Mouse (Mus musculus) intestine, postnatal 0 days (tissue): Measurements from ENCODE around the gene Armc8. TPM values are rescaled to one million over a fixed set of nuclear protein-coding genes. Genes with fewer than 3 reads are reported as not detected.

Source experiments
- ATAC-seq: fragments of 200-750 bp; cut with Nextera tagmentation; 2 replicates; pipeline ENCODE4 v1.8.0; 2017; ENCODE audit warnings: mild to moderate bottlenecking, moderate TSS enrichment, moderate library complexity
- H3K27ac ChIP-seq: fragments of 300-500 bp; sonication (generic); 2 replicates; pipeline ENCODE4 v1.5.1; 2014; ENCODE audit warnings: mild to moderate bottlenecking, low read depth, low read length, moderate library complexity
- H3K27me3 ChIP-seq: fragments of 300-500 bp; sonication (generic); replicated peaks from 2 replicates; pipeline ENCODE4 v1.6.1; 2014; ENCODE audit warnings: low read length, mixed read lengths; ENCODE audit not compliant: control insufficient read depth, insufficient read depth
- H3K36me3 ChIP-seq: fragments of 300-500 bp; sonication (generic); 2 replicates; pipeline ENCODE4 v1.6.1; 2014; ENCODE audit warnings: mild to moderate bottlenecking, moderate library complexity; ENCODE audit not compliant: control insufficient read depth, insufficient read depth
- H3K4me1 ChIP-seq: fragments of 300-500 bp; sonication (generic); replicated peaks from 2 replicates; pipeline ENCODE4 v1.6.1; 2014; ENCODE audit warnings: antibody characterized with exemption, low read length, mixed read lengths; ENCODE audit not compliant: control insufficient read depth, insufficient read depth
- H3K4me2 ChIP-seq: fragments of 300-500 bp; sonication (generic); replicated peaks from 2 replicates; pipeline ENCODE4 v1.6.1; 2014; ENCODE audit warnings: low read depth, mild to moderate bottlenecking, moderate library complexity
- H3K4me3 ChIP-seq: fragments of 300-500 bp; sonication (generic); 2 replicates; pipeline ENCODE4 v1.5.1; 2014; ENCODE audit warnings: low read depth, low read length
- H3K9ac ChIP-seq: fragments of 300-500 bp; sonication (generic); 2 replicates; pipeline ENCODE4 v1.6.1; 2014; ENCODE audit warnings: mild to moderate bottlenecking, low read depth, low read length
- H3K9me3 ChIP-seq: fragments of 300-500 bp; sonication (generic); 2 replicates; pipeline ENCODE4 v1.6.1; 2016; ENCODE audit warnings: mixed run types; ENCODE audit not compliant: control insufficient read depth
- CTCF ChIP-seq: sonication (generic); IDR thresholded peaks from 2 replicates; pipeline ENCODE4 v1.5.1; 2016; ENCODE audit warnings: low read depth, mild to moderate bottlenecking, control low read depth, antibody characterized with exemption, moderate library complexity
- WGBS: fragments of 180-500 bp; shearing (Covaris S2); extraction: QIAGEN DNeasy Blood & Tissue Kit; methylation state at CpG from one replicate; pipeline ENCODE4 v1.1.7; 2014; 5-methylcytosine and 5-hydroxymethylcytosine counted together
- polyA plus RNA-seq: library from polyadenylated mRNA; unstranded; fragments of >200 nt; fragmentation: Nextera tagmentation; extraction: Ambion mirVana; gene quantifications from 2 replicates; pipeline ENCODE4 v1.2.1, GENCODE M21; 2015

The Armc8 gene
- polyA plus RNA-seq, 1 experiment from 2014 or later = 14.0 TPM

DNA sequence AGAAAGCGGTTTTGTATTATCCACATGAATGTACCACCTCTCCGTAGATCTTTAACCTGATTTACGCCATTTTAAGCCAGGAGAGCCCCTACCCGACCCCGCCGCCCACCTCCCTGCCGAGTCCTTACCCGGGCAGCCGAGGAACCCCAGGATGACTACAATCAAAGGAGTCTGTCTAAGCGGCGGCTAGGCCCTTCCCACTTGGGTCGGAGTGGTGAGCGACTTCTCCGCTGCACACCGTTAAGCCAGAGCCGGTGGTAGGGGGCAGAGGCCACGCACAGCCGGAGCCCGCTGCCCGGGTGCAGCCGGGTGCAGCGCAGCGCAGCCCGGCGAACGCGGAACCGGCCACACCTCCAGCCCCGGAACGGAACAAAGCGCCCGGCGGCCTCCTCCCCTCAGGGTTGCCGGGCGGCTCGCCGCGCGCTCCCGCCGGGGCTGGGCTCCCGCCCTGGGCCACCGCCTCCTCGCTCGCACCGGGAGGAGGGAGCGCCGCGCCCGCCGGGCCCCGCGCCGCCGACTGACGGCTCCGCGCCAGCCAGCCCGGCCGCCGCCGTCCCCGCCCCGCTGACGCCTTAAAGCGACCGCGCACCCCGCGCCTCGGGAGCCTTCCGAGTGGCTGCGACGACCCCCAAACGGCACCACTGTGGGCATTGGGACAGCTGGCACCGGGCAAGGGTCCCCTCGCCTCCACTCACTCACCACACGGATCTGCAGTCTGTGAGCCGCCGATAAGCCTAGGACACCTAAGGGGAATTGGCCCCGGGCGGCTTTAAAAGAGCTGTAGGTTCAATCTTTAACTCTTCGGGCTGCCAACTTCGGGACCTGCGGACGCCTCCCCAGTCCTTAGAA, 132.3 kb downstream of the Armc8 start:
- Histone ChIP-seq H3K27ac (peak overlapping the region; percentile 54), H3K9me3 (no peaks in the 10 kb centered on the region), H3K27me3 (0 out of 2 replicates have a peak, but pooled peaks cover 3% of the 10 kb centered on the region), H3K4me3 (peak overlapping the region; percentile 68), H3K4me2 (peak overlapping the region; percentile 95), H3K36me3 (no peaks in the 10 kb centered on the region), H3K4me1 (no peaks in the 10 kb centered on the region), H3K9ac (peak overlapping the region; percentile 62)
- TF ChIP-seq CTCF = no peak
- peak; percentile 91 for ATAC-seq
- under 1% methylated on average over 77 of the region's 86 CpGs for WGBS

- Histone ChIP-seq H3K9me3 (no peaks in the 10 kb centered on the region), H3K27ac (peak overlapping the region; percentile 21; the same call in 1 of the 2 replicates), H3K36me3 (no peaks in the 10 kb centered on the region), H3K4me1 (no peaks in the 10 kb centered on the region), H3K4me2 (peak overlapping the region; percentile 95), H3K9ac (peak overlapping the region; percentile 62), H3K27me3 (0 out of 2 replicates have a peak, but pooled peaks cover 3% of the 10 kb centered on the region), H3K4me3 (peak overlapping the region; percentile 68)
- no peak for ATAC-seq
- TF ChIP-seq CTCF = no peak
- WGBS = 40% methylated on average over 16 of the region's 16 CpGs
Measured at GRCm38 (mm10) chr9:99435619-99436181, 133.0 kb downstream of the Armc8 start.

DNA sequence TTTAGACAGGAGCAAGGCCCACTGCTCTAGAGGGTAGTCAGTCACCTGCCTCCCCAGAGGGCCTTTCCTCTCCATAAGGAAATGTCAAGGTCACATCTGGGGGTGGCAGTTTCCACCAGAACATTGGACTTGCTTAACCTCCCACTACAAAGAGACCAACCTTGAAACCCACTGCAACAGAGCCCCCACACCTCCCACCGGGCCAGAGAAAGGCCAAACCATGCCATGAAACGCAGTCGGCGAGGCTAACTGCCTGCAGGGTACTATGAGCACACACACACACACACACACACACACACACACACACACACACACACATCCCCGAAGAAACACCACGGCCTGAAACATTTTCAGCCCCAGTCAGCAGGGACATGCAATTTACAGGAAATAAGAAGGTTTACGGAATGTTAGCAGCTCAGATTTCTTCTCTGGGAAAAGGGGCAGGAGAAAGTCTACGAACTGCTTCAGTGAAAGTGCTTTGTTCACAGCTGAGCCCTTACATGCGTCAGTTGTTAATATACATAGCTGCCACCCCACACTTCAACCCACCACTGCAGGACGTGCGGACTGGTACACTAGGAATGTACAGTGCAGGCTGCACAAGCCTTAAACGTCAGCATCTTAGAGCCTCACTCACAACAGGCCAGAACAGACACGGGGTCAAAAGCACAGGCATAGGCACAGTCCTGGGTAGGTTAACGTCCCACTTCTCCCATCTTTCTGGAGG, 133.6 kb downstream of the Armc8 start:
- TF ChIP-seq CTCF = no peak
- 0 out of 2 replicates have a peak, but pooled peaks cover 3% of the 10 kb centered on the region for H3K27me3 ChIP-seq
- ATAC-seq = no peak
- 51% methylated on average over 14 of the region's 14 CpGs for WGBS
- H3K4me3 ChIP-seq = peak overlapping the region; percentile 68; the same call in 1 of the 2 replicates
- no peak overlapping the region for H3K9ac ChIP-seq
- no peaks in the 10 kb centered on the region for H3K9me3 ChIP-seq
- H3K27ac ChIP-seq = peak overlapping the region; percentile 21; the same call in 1 of the 2 replicates
- H3K4me2 ChIP-seq = peak overlapping the region; percentile 95
- H3K4me1 ChIP-seq = no peaks in the 10 kb centered on the region
- no peaks in the 10 kb centered on the region for H3K36me3 ChIP-seq

GRCm38 (mm10) chr9:99432478-99432877, 136.2 kb downstream of the Armc8 start:
- Histone ChIP-seq H3K4me3 (no peak overlapping the region), H3K27ac (no peak overlapping the region), H3K4me2 (no peak overlapping the region), H3K9ac (no peak overlapping the region), H3K36me3 (no peaks in the 10 kb centered on the region), H3K4me1 (no peaks in the 10 kb centered on the region), H3K9me3 (no peaks in the 10 kb centered on the region), H3K27me3 (0 out of 2 replicates have a peak, but pooled peaks cover under 1% of the 10 kb centered on the region)
- 84% methylated on average over 4 of the region's 4 CpGs for WGBS
- ATAC-seq = no peak
- TF ChIP-seq CTCF = no peak

GRCm38 (mm10) chr9:99431963-99432362, 136.7 kb downstream of the Armc8 start:
- Histone ChIP-seq H3K4me2 (no peak overlapping the region), H3K9me3 (no peaks in the 10 kb centered on the region), H3K36me3 (no peaks in the 10 kb centered on the region), H3K4me3 (no peak overlapping the region), H3K9ac (no peak overlapping the region), H3K4me1 (no peaks in the 10 kb centered on the region), H3K27ac (no peak overlapping the region), H3K27me3 (no peaks in the 10 kb centered on the region)
- no peak for ATAC-seq
- WGBS = 79% methylated on average over 6 of the region's 6 CpGs
- TF ChIP-seq CTCF = no peak

DNA sequence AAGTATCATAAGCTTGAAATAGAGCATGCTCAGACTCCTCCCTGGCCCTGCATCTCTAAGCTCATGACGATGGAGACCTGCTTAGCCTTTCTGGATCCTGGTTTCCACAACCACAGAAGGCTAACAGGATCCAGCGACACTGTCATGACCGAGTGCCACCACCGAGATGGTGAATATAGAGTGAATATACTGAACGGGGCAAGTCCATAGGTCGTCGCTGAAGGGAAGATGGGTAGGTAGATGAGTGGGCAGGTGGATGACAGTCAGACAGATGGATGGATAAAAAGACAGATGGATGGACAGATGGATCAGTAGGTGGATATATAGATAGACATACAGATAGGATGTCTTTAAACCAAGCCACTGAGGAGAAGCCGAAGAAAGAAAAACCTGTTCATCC, 137.4 kb downstream of the Armc8 start:
- no peaks in the 10 kb centered on the region for H3K27me3 ChIP-seq
- H3K36me3 ChIP-seq = no peaks in the 10 kb centered on the region
- no peak for TF ChIP-seq CTCF
- no peak overlapping the region for H3K9ac ChIP-seq
- no peak overlapping the region for H3K4me3 ChIP-seq
- no peak overlapping the region; the same call in 1 of the 2 replicates for H3K27ac ChIP-seq
- 89% methylated on average over 8 of the region's 8 CpGs for WGBS
- no peaks in the 10 kb centered on the region for H3K4me1 ChIP-seq
- H3K4me2 ChIP-seq = no peak overlapping the region
- no peak for ATAC-seq
- no peaks in the 10 kb centered on the region for H3K9me3 ChIP-seq
